Mouse (Mus musculus) CH12.LX (cell line): ENCODE results near the gene BC034090.

Experiments
- CHD2 ChIP-seq: IDR thresholded peaks from 2 replicates; pipeline ENCODE4 v1.6.1; 2011; ENCODE audit warnings: low read length, improper control_type of control experiment
- CTCF ChIP-seq, 2 experiments: IDR thresholded peaks in 1 of 2; conservative IDR thresholded peaks in 1 of 2; 2 replicates each; pipeline ENCODE4 v1.5.1; 2011 to 2012; ENCODE audit warnings: low read depth in 2 of 2, low read length in 2 of 2, improper control_type of control experiment in 1 of 2, inconsistent platforms in 1 of 2, mild to moderate bottlenecking in 1 of 2, moderate library complexity in 1 of 2
- ELF1 ChIP-seq: IDR thresholded peaks from 2 replicates; pipeline ENCODE4 v1.6.1; 2014; ENCODE audit warnings: low read depth, mild to moderate bottlenecking, inconsistent platforms, low read length, improper control_type of control experiment
- MAX ChIP-seq: IDR thresholded peaks from 2 replicates; pipeline ENCODE4 v1.6.1; 2011; ENCODE audit warnings: low read length, improper control_type of control experiment
- MAZ ChIP-seq: IDR thresholded peaks from 2 replicates; pipeline ENCODE4 v1.6.1; 2012; ENCODE audit warnings: low read depth, mild to moderate bottlenecking, inconsistent platforms, low read length, improper control_type of control experiment, moderate library complexity
- POLR2A ChIP-seq: IDR thresholded peaks from 2 replicates; pipeline ENCODE4 v1.6.1; 2011; ENCODE audit warnings: low read depth, mild to moderate bottlenecking, improper control_type of control experiment, low read length
- SIN3A ChIP-seq: IDR thresholded peaks from 2 replicates; pipeline ENCODE4 v1.6.1; 2012; ENCODE audit warnings: low read length, improper control_type of control experiment, inconsistent platforms
- TCF12 ChIP-seq: IDR thresholded peaks from 2 replicates; pipeline ENCODE4 v1.6.1; 2014; ENCODE audit warnings: low read depth, mild to moderate bottlenecking, inconsistent platforms, low read length, improper control_type of control experiment
- ZNF384 ChIP-seq: IDR thresholded peaks from 2 replicates; pipeline ENCODE4 v1.6.1; 2012; ENCODE audit warnings: low read depth, low read length, improper control_type of control experiment, inconsistent platforms

DNA sequence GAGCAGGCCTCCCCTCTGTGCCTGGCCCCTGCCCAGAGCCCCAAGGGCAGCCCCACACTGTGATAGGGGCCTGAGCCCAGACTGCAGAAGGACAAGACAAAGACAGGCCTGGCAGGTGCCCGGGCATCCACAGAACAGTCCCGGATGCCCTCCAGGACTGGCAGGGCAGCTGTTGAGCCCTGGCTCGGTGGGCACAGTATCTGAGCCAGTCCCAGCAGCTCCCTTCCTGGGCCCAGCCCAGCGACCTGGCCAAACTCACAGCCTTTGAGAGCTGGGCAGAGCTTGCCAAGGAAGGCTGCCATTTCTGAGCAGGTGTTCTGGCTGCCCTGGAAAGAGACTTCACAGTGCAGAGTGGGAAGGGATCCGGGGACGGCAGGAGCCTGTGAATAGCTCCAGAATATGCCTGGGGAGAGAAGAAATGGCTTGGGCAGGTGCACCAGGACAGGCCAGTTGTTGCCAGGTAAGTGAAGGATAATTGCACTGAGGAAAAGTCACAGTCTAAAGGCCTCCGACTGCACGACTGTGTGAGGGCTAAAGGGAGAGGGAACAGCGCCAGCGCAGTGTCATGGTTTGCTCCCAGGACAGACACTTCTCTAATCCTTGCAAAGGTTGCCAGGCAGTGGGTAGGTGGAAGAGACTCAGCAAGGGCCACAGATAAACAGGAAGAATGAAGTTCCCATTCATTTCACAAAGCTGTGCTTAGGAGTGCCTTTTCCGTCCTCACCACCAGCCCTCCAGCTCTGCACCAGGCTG is 34.1 kb downstream of the BC034090 start:
- TF ChIP-seq CTCF (conservative IDR thresholded peaks at IDR 0.05 in 1 of 2, IDR thresholded peaks at IDR 0.05 in 1 of 2; ENCODE audit: low read depth in 2 of 2, low read length in 2 of 2), result no peak
- TF ChIP-seq CHD2, result no peak
- TF ChIP-seq POLR2A, result no peak
- no peak for TF ChIP-seq TCF12
- no peak for TF ChIP-seq ELF1
- TF ChIP-seq SIN3A, result no peak
- no peak for TF ChIP-seq MAZ
- TF ChIP-seq ZNF384, result no peak
- no peak for TF ChIP-seq MAX
